Mouse (Mus musculus) kidney, embryonic 15.5 days (tissue): ENCODE data around the gene Snx18. TPM values are rescaled to one million over a fixed set of nuclear protein-coding genes. Genes with fewer than 3 reads are reported as not detected.
A peak's percentile ranks its signal among the peaks of the same experiment; 100 is the strongest.

Experiments used
- ATAC-seq: fragments of 200-750 bp; cut with Nextera tagmentation; replicated peaks from 2 replicates; pipeline ENCODE4 v1.8.0; 2017; ENCODE audit warnings: moderate TSS enrichment; ENCODE audit not compliant: low FRiP score
- H3K27ac ChIP-seq: fragments of 300-500 bp; sonication (generic); 2 replicates; pipeline ENCODE4 v1.5.1; 2015; ENCODE audit warnings: mild to moderate bottlenecking, inconsistent platforms
- H3K27me3 ChIP-seq: fragments of 300-500 bp; sonication (generic); 2 replicates; pipeline ENCODE4 v1.6.1; 2015; ENCODE audit warnings: inconsistent platforms
- H3K36me3 ChIP-seq: fragments of 300-500 bp; sonication (generic); 2 replicates; pipeline ENCODE4 v1.6.1; 2015; ENCODE audit warnings: inconsistent platforms
- H3K4me1 ChIP-seq: fragments of 300-500 bp; sonication (generic); 2 replicates; pipeline ENCODE4 v1.6.1; 2015; ENCODE audit warnings: inconsistent platforms
- H3K4me2 ChIP-seq: fragments of 300-500 bp; sonication (generic); 2 replicates; pipeline ENCODE4 v1.6.1; 2015; ENCODE audit warnings: moderate library complexity, mild to moderate bottlenecking, inconsistent platforms
- H3K4me3 ChIP-seq: fragments of 300-500 bp; sonication (generic); replicated peaks from 2 replicates; pipeline ENCODE4 v1.5.1; 2015; ENCODE audit warnings: mild to moderate bottlenecking, inconsistent platforms
- H3K9ac ChIP-seq: fragments of 300-500 bp; sonication (generic); 2 replicates; pipeline ENCODE4 v1.6.1; 2015; ENCODE audit warnings: mild to moderate bottlenecking, inconsistent platforms
- H3K9me3 ChIP-seq: fragments of 300-500 bp; sonication (generic); replicated peaks from 2 replicates; pipeline ENCODE4 v1.6.1; 2016; ENCODE audit warnings: inconsistent platforms
- WGBS: fragments of 180-500 bp; shearing (Covaris S2); methylation state at CpG from one replicate; pipeline ENCODE4 v1.1.7; 2015; ENCODE audit warnings: mixed read lengths; 5-methylcytosine and 5-hydroxymethylcytosine counted together
- polyA plus RNA-seq: library from polyadenylated mRNA; unstranded; fragments of >200 nt; fragmentation: Nextera tagmentation; extraction: Ambion mirVana; gene quantifications from 2 replicates; pipeline ENCODE4 v1.2.1, GENCODE M21; 2015

The Snx18 gene
- polyA plus RNA-seq, 1 experiment from 2014 or later = 31.3 TPM

GRCm38 (mm10) chr13:113634732-113635481 lies 16.5 kb upstream of the Snx18 start:
- no peak overlapping the region for H3K9ac ChIP-seq
- no peaks in the 10 kb centered on the region for H3K4me1 ChIP-seq
- H3K9me3 ChIP-seq = no peaks in the 10 kb centered on the region
- 81% methylated on average over 15 of the region's 15 CpGs for WGBS
- no peak overlapping the region for H3K4me2 ChIP-seq
- H3K36me3 ChIP-seq = no peaks in the 10 kb centered on the region
- H3K27me3 ChIP-seq = no peaks in the 10 kb centered on the region
- no peak for ATAC-seq
- no peak overlapping the region for H3K27ac ChIP-seq
- H3K4me3 ChIP-seq = no peak overlapping the region

GRCm38 (mm10) chr13:113632506-113632905 lies 14.1 kb upstream of the Snx18 start:
- Histone ChIP-seq H3K9ac (no peak overlapping the region), H3K4me1 (no peaks in the 10 kb centered on the region), H3K4me2 (no peak overlapping the region), H3K27ac (no peak overlapping the region), H3K27me3 (no peaks in the 10 kb centered on the region), H3K4me3 (no peak overlapping the region), H3K9me3 (no peaks in the 10 kb centered on the region), H3K36me3 (no peaks in the 10 kb centered on the region)
- no peak for ATAC-seq
- 66% methylated on average over 6 of the region's 6 CpGs for WGBS

- no peak for ATAC-seq
- 73% methylated on average over 8 of the region's 8 CpGs for WGBS
These were observed 9.2 kb upstream of the Snx18 start for GRCm38 (mm10) chr13:113627601-113628000.

GRCm38 (mm10) chr13:113622865-113623255 lies 4.5 kb upstream of the Snx18 start:
- peaks cover 10% of the 10 kb centered on the region for H3K4me1 ChIP-seq
- H3K4me2 ChIP-seq = no peak overlapping the region
- no peaks in the 10 kb centered on the region for H3K9me3 ChIP-seq
- no peaks in the 10 kb centered on the region for H3K36me3 ChIP-seq
- no peak for ATAC-seq
- H3K4me3 ChIP-seq = no peak overlapping the region
- H3K27me3 ChIP-seq = no peaks in the 10 kb centered on the region
- H3K9ac ChIP-seq = no peak overlapping the region
- WGBS = 77% methylated on average over 8 of the region's 8 CpGs
- peak overlapping the region; percentile 46; the same call in 1 of the 2 replicates for H3K27ac ChIP-seq

More at GRCm38 (mm10) chr13:113627601-113628000, 9.2 kb upstream of the Snx18 start:
- H3K4me3 ChIP-seq = no peak overlapping the region
- no peak overlapping the region for H3K27ac ChIP-seq
- 0 out of 2 replicates have a peak, but pooled peaks cover 2% of the 10 kb centered on the region for H3K4me1 ChIP-seq
- H3K27me3 ChIP-seq = no peaks in the 10 kb centered on the region
- no peak overlapping the region for H3K9ac ChIP-seq
- H3K4me2 ChIP-seq = no peak overlapping the region
- H3K9me3 ChIP-seq = no peaks in the 10 kb centered on the region
- no peaks in the 10 kb centered on the region for H3K36me3 ChIP-seq

GRCm38 (mm10) chr13:113622122-113622864 lies 3.9 kb upstream of the Snx18 start:
- ATAC-seq = peak; percentile 7; the same call in 1 of the 2 replicates
- Histone ChIP-seq H3K4me1 (peaks cover 14% of the 10 kb centered on the region), H3K9me3 (no peaks in the 10 kb centered on the region), H3K27ac (peak overlapping the region; percentile 46; the same call in 1 of the 2 replicates), H3K9ac (no peak overlapping the region), H3K36me3 (no peaks in the 10 kb centered on the region), H3K27me3 (no peaks in the 10 kb centered on the region), H3K4me2 (no peak overlapping the region), H3K4me3 (no peak overlapping the region)
- WGBS = 38% methylated on average over 11 of the region's 11 CpGs

- H3K27ac ChIP-seq = no peak overlapping the region
- no peaks in the 10 kb centered on the region for H3K36me3 ChIP-seq
- no peak for ATAC-seq
- no peaks in the 10 kb centered on the region for H3K27me3 ChIP-seq
- H3K4me1 ChIP-seq = peaks cover 45% of the 10 kb centered on the region
- no peaks in the 10 kb centered on the region for H3K9me3 ChIP-seq
- no peak overlapping the region for H3K9ac ChIP-seq
- WGBS = 66% methylated on average over 9 of the region's 9 CpGs
- H3K4me3 ChIP-seq = no peak overlapping the region
- H3K4me2 ChIP-seq = no peak overlapping the region
These were observed 639 bp upstream of the Snx18 start for GRCm38 (mm10) chr13:113619003-113619402.

- Histone ChIP-seq H3K9me3 (no peaks in the 10 kb centered on the region), H3K27ac (peak overlapping the region; percentile 93), H3K4me1 (peaks cover 58% of the 10 kb centered on the region), H3K4me3 (peak overlapping the region; percentile 71), H3K36me3 (peaks cover 4% of the 10 kb centered on the region; the same call in 1 of the 2 replicates), H3K9ac (peak overlapping the region; percentile 85), H3K27me3 (no peaks in the 10 kb centered on the region), H3K4me2 (peak overlapping the region; percentile 88)
- ATAC-seq = no peak
- 11% methylated on average over 37 of the region's 49 CpGs for WGBS
These were observed 950 bp downstream of the Snx18 start for GRCm38 (mm10) chr13:113617338-113617890.

GRCm38 (mm10) chr13:113616751-113617337 lies 1.5 kb downstream of the Snx18 start:
- Histone ChIP-seq H3K36me3 (peaks cover 9% of the 10 kb centered on the region), H3K4me3 (peak overlapping the region; percentile 71), H3K4me2 (peak overlapping the region; percentile 88), H3K9ac (peak overlapping the region; percentile 85), H3K4me1 (peaks cover 62% of the 10 kb centered on the region), H3K27ac (peak overlapping the region; percentile 93), H3K9me3 (no peaks in the 10 kb centered on the region), H3K27me3 (no peaks in the 10 kb centered on the region)
- 47% methylated on average over 24 of the region's 24 CpGs for WGBS
- ATAC-seq = no peak

- H3K9me3 ChIP-seq = no peaks in the 10 kb centered on the region
- H3K27me3 ChIP-seq = no peaks in the 10 kb centered on the region
- H3K36me3 ChIP-seq = peaks cover 15% of the 10 kb centered on the region
- ATAC-seq = 0 out of 2 replicates have a peak, but pooled peaks have one; percentile 8
- H3K4me2 ChIP-seq = peak overlapping the region; percentile 88
- H3K4me1 ChIP-seq = peaks cover 69% of the 10 kb centered on the region
- H3K27ac ChIP-seq = peak overlapping the region; percentile 93
- H3K4me3 ChIP-seq = peak overlapping the region; percentile 71
- H3K9ac ChIP-seq = peak overlapping the region; percentile 85
- 8% methylated on average over 8 of the region's 8 CpGs for WGBS
These were observed 2.2 kb downstream of the Snx18 start for GRCm38 (mm10) chr13:113615971-113616671.

- Histone ChIP-seq H3K4me3 (peak overlapping the region; percentile 71), H3K4me1 (peaks cover 73% of the 10 kb centered on the region), H3K27ac (peak overlapping the region; percentile 93), H3K36me3 (peaks cover 19% of the 10 kb centered on the region), H3K27me3 (no peaks in the 10 kb centered on the region), H3K4me2 (peak overlapping the region; percentile 88), H3K9me3 (no peaks in the 10 kb centered on the region), H3K9ac (peak overlapping the region; percentile 85)
- 2% methylated on average over 10 of the region's 10 CpGs for WGBS
- ATAC-seq = 0 out of 2 replicates have a peak, but pooled peaks have one; percentile 17
These were observed 2.8 kb downstream of the Snx18 start for GRCm38 (mm10) chr13:113615546-113615941.
